Mouse (Mus musculus) liver, embryonic 14.5 days (tissue): Measurements from ENCODE around the gene Olfm2.

Experiments used
- CTCF ChIP-seq: IDR thresholded peaks from 2 replicates; pipeline ENCODE4 v1.5.1; 2016; ENCODE audit warnings: antibody characterized with exemption, low read depth, control low read depth
- EP300 ChIP-seq: IDR thresholded peaks from 2 replicates; pipeline ENCODE4 v1.6.1; 2016; ENCODE audit warnings: antibody characterized with exemption, low read depth

DNA sequence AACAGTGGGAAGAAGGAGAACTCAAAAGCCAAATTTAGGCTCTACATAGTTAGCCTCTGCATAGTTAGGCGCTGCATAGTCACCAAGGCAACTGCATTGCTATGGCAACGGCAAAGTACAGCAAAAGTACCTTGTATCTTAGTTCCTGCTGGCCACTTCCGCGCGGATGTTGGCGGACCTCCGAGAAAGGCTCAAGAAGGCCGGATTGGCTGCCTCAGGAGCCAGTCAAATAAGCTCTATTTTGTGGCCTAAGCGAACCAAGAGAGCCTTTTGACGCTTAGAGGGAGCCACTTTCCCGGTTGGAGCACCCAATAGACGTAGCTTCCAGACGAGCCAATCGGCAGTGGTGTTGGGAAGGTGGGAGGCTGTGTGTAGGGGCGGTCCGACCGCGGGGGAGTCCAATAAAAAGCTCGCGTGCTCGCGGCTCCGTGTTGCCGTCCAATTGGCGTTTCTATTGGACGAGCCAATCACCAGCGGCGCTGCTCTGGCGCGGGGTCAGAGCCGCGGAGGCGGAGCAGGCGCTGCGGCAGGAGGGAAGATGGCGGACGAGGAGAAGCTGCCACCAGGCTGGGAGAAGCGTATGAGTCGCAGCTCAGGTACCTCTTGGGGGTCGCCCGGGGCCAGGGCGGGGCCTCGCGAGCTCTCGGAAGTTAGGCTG is 94.4 kb downstream of the Olfm2 start, which contains the start of gene Pin1:
- no peak for TF ChIP-seq CTCF
- TF ChIP-seq EP300, result no peak; the same call in 1 of the 2 replicates
